Mouse (Mus musculus): ENCODE results near the gene Cdk4.

DNA sequence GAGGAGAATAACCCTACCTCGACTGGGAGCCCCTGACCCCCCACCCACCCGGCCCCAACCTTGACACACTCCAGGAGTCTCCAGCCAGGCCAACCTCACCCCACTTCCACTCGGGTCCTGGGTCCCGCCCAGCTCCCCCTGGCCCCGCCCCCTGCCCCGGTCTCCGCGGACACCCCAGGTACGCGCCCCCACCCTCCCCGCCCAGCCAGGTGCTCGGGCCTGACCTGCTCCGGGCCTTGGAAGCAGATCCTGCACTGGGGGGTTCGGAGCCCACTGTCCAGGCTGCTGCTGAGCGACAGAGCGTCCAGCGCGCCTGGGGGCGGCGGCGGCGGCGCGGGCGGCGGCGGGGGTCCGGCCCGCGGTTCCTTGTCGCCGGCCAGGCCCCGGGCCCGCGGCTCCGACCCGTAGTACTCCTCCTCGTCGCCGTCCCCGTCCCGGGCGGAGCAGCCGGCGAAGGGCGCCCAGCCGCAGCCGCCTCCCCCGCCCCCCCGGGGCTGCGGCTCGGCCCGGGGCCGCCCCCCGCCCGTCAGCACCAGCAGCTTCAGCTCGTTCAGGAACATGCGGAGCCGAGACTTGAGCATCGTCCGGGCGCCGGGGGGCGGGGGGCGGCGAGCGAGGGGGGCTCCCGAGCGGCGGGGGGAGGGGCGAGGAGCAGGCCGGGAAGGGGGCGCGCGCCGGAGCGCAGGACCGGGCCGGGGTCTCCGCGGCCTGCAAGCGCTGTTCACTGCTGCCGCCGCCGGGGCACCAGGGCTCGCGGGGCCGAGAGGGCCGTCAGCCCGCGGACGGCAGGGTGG lies 4.0 kb upstream of the Cdk4 start:
- TF ChIP-seq CTCF (conservative IDR thresholded peaks at IDR 0.05; ENCODE audit: low read length) (no peak), NANOG (IDR thresholded peaks at IDR 0.05; ENCODE audit: borderline replicate concordance, low read length) (no peak), POU5F1 (IDR thresholded peaks at IDR 0.05; ENCODE audit: borderline replicate concordance, low read length) (no peak)

Data from E14TG2a.4 (cell line).